Mouse (Mus musculus) thymus, postnatal 0 days (tissue): Measurements from ENCODE around the gene Med23. TPM values are rescaled to one million over a fixed set of nuclear protein-coding genes. Genes with fewer than 3 reads are reported as not detected.

ENCODE experiments used
- DNase-seq: peaks from one replicate; pipeline ENCODE4 v3.0.0-alpha.2; 2015; ENCODE audit warnings: low spot score
- polyA plus RNA-seq: library from polyadenylated mRNA; unstranded; fragments of >200 nt; fragmentation: Nextera tagmentation; extraction: Ambion mirVana; gene quantifications from 2 replicates; pipeline ENCODE4 v1.2.1, GENCODE M21; 2015

Gene Med23
- polyA plus RNA-seq: 10.2 and 12.2 TPM in 2 replicates

- peak; percentile 95 for DNase-seq
These were observed at the start of gene Med23 for GRCm38 (mm10) chr10:24869760-24870290. Gene Med23 (plus strand): TSS chr10:24869986.

DNA sequence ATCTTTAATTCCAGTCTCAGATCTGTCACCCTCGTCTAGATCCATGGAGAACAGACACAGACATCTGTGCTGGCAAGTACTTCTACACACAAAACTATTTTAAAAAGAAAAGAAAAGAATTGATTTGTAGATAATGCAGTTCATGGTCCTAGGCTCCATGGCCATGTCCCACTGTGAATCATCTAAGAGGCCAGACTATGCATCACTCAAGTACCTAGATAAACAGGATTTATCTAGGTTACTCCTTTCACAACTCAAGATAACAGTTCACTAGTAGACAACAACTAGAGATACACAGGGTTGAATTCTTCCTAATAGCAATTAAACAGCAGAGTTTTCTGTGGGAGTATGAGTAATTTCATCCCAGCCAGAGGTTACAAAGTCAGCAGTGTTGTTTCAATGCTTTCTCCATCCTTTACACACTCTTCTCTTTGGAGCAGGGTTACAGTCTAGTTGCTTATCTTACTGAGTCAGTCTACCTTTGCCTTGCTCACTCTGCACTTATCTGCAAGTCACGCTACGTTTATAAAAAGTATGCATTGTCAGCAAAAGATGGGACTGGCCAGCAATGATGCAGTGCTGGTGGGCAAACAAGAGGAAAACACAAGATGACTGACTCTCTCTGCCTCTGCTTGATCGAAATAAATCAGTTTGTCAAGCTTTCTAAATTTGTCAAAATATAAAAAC lies 47.7 kb upstream of the Med23 start:
- DNase-seq: no peak

- no peak for DNase-seq
These were observed 46.9 kb upstream of the Med23 start for GRCm38 (mm10) chr10:24822842-24823241.

- DNase-seq: no peak
These were observed 46.5 kb upstream of the Med23 start for GRCm38 (mm10) chr10:24823265-24823664.

GRCm38 (mm10) chr10:24823697-24824535 lies 45.9 kb upstream of the Med23 start:
- peak; percentile 28 for DNase-seq

GRCm38 (mm10) chr10:24824621-24825020 lies 45.2 kb upstream of the Med23 start:
- no peak for DNase-seq

GRCm38 (mm10) chr10:24825456-24826081 lies 44.2 kb upstream of the Med23 start:
- DNase-seq: no peak

GRCm38 (mm10) chr10:24826130-24826529 lies 43.7 kb upstream of the Med23 start:
- DNase-seq: no peak

DNA sequence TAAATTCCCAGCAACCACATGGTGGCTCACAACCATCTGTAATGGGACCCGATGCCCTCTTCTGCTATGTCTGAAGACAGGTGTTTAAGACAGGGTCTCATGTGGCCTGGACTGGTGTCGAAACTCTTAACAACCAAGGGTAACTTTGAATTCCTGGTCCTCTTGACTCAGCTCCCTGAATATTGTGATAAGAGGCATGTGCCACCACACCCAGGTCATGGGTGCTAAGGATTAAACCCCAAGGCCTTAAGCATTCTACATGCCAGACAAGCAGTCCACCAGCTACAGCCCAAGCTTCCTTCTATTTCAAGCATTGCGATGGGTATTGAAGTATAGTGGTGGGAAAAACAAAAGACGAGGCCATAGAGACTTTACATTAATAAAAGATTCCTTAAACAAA lies 41.6 kb upstream of the Med23 start:
- no peak for DNase-seq

DNA sequence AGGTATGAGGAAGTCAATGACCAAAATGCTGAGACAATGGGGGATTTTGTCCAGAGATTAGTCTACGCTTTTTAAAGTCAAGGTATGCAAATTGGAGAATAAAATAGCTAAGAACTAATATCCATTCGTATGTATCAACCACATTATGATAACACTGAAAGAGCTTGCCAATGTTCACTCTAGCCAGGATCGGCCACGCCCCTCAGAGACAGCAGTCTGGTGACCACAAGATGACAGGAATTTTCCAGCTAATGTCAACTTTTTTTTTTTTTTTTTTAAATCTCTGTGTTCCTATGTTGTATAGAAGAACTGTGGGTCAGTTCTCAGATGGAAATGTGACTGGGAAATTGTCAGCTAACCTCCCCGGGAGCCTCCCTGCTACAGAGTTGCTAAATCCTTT lies 39.3 kb upstream of the Med23 start:
- no peak for DNase-seq

DNA sequence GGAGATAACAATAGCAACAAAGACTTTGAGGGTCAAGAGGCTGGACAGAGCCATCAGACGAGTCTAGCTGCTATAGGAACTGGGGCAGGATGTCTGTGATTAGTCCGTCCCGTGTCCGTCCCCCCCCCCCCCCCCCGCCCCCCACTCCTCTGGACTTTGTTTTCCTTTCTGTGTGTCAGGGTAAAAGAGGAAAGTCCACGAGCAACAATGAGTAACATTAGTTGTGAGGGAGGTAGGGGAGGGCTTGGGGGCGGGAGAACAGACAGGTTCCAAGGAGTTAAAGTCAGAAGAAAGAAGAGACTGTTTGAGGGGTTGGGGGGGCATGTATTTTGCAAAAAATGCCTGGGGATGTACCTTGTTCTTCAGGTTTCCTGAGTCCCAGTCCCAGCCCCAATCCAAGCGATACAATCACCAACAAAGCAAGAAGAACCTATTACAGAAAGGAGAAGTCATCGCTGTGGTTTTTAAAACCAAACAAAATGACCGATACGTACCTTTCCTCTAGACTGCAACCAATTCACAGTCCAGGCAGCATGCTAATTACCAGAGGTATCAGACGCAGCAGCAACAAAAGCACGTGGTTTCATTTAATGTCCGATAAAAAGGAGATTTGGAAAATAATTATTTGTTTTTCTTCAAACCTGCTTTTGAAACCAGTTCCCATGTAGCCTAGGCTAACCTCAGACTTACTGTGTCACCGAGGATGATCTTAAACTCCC lies 38.2 kb upstream of the Med23 start:
- no peak for DNase-seq

DNA sequence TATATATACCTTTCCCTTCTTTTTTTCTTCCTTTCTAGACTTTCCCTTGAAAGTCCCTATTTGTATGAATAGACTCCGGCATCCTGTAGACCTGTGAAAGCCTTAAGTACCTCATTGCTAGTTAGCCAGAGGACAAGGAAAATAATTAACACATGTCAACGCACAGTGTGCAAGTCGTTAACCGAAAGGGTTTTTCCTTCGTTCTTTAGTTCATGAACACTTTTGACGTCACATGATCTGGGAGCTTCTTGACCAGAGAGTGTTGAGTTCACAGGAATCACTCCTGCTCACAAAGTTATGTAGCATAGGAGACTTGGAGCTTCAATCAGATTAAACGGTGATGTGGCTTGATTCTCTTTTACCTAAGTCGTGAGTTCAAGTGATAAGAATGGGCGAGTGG lies 37.5 kb upstream of the Med23 start:
- no peak for DNase-seq

GRCm38 (mm10) chr10:24834634-24835371 lies 35.0 kb upstream of the Med23 start:
- DNase-seq: no peak

GRCm38 (mm10) chr10:24835702-24836342 lies 34.0 kb upstream of the Med23 start:
- no peak for DNase-seq

GRCm38 (mm10) chr10:24836366-24837038 lies 33.3 kb upstream of the Med23 start:
- no peak for DNase-seq

DNA sequence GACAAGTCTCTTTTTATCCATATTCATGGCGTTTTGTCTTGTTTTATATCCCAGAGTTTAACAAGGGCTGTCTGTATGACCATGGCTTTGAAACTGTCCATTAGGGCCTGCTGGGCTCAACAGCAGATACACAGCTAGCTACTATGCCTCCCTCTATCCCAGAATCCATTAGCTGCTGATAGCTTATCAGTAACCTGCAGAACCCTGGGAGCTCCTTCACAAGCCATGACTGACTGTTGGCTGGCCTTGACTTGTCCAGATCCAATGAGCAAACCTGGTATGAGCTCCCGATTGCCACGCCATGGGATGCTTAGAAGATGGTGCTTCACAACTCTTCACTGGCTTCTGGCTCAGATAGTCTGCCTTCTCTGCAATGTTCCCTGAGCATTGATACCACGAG lies 29.0 kb upstream of the Med23 start:
- no peak for DNase-seq

GRCm38 (mm10) chr10:24841998-24842397 lies 27.8 kb upstream of the Med23 start:
- no peak for DNase-seq

- no peak for DNase-seq
These were observed 27.1 kb upstream of the Med23 start, which contains the start of gene Enpp3 for GRCm38 (mm10) chr10:24842676-24843075. Gene Enpp3 (minus strand): TSS chr10:24842823.

DNA sequence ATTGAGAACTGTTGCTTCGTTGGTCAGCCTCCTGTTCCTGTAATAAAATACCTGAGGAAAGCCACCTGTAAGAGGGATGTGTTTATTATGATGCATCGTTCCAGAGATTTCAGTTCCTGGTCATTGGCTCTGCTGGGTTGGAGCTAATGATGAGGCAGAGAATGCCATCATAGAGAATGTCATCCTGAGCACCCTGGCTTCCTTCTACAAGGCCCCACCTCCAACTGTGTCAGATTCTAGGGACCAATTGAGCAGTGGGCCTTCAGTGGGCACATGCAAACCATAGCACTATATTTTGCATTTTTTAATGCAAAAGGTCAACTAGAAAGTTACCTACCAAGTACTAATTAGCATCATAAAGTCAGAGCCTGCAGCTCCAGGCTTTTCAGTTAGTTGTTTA lies 6.6 kb upstream of the Med23 start:
- DNase-seq: no peak
